Mouse (Mus musculus) liver, postnatal 0 days (tissue): Measurements from ENCODE around the gene Hnrnpll. TPM values are rescaled to one million over a fixed set of nuclear protein-coding genes. Genes with fewer than 3 reads are reported as not detected.
"Not testable (repeated sequence)": the region's sequence is repeated elsewhere in the genome, so short reads cannot be mapped to it uniquely, and the experiment has no call there.

Experiments
- ATAC-seq: fragments of 200-750 bp; cut with Nextera tagmentation; 2 replicates; pipeline ENCODE4 v1.8.0; 2017; ENCODE audit warnings: mild to moderate bottlenecking, moderate library complexity
- DNase-seq: peaks from one replicate; pipeline ENCODE4 v3.0.0-alpha.2; 2016
- H3K27ac ChIP-seq: fragments of 300-500 bp; sonication (generic); 2 replicates; pipeline ENCODE4 v1.5.1; 2014; ENCODE audit warnings: antibody characterized with exemption, moderate library complexity, mild to moderate bottlenecking, low read depth
- H3K27me3 ChIP-seq: fragments of 300-500 bp; sonication (generic); 2 replicates; pipeline ENCODE4 v1.6.1; 2014; ENCODE audit warnings: low read length, control low read depth, mixed read lengths; ENCODE audit not compliant: insufficient read depth
- H3K36me3 ChIP-seq: fragments of 300-500 bp; sonication (generic); replicated peaks from 2 replicates; pipeline ENCODE4 v1.6.1; 2014; ENCODE audit warnings: mild to moderate bottlenecking, control low read depth, low read length, moderate library complexity, mixed read lengths; ENCODE audit not compliant: insufficient read depth
- H3K4me1 ChIP-seq: fragments of 300-500 bp; sonication (generic); 2 replicates; pipeline ENCODE4 v1.6.1; 2014; ENCODE audit warnings: antibody characterized with exemption, mild to moderate bottlenecking, control low read depth; ENCODE audit not compliant: insufficient read depth
- H3K4me2 ChIP-seq: fragments of 300-500 bp; sonication (generic); 2 replicates; pipeline ENCODE4 v1.6.1; 2014; ENCODE audit warnings: low read depth, mild to moderate bottlenecking, low read length, moderate library complexity, mixed read lengths
- H3K4me3 ChIP-seq: fragments of 300-500 bp; sonication (generic); 2 replicates; pipeline ENCODE4 v1.5.1; 2014; ENCODE audit warnings: low read depth, low read length
- H3K9ac ChIP-seq: fragments of 300-500 bp; sonication (generic); replicated peaks from 2 replicates; pipeline ENCODE4 v1.6.1; 2014; ENCODE audit warnings: mild to moderate bottlenecking, moderate library complexity
- H3K9me3 ChIP-seq: fragments of 300-500 bp; sonication (generic); 2 replicates; pipeline ENCODE4 v1.6.1; 2016; ENCODE audit warnings: mild to moderate bottlenecking, control low read depth, low read length, mixed read lengths
- CTCF ChIP-seq: sonication (generic); IDR thresholded peaks from 2 replicates; pipeline ENCODE4 v1.5.1; 2016; ENCODE audit warnings: antibody characterized with exemption, low read depth
- EP300 ChIP-seq: IDR thresholded peaks from 2 replicates; pipeline ENCODE4 v1.6.1; 2016; ENCODE audit warnings: antibody characterized with exemption, low read depth, mild to moderate bottlenecking
- WGBS: fragments of 180-500 bp; shearing (Covaris S2); extraction: QIAGEN DNeasy Blood & Tissue Kit; methylation state at CpG from one replicate; pipeline ENCODE4 v1.1.7; 2014; ENCODE audit not compliant: insufficient replicate concordance; 5-methylcytosine and 5-hydroxymethylcytosine counted together
- polyA plus RNA-seq: library from polyadenylated mRNA; unstranded; fragments of >200 nt; fragmentation: Nextera tagmentation; extraction: Ambion mirVana; gene quantifications from 2 replicates; pipeline ENCODE4 v1.2.1, GENCODE M21; 2015

The Hnrnpll gene
- polyA plus RNA-seq, 1 experiment from 2014 or later, result 13.4 TPM

- H3K27me3 ChIP-seq, result no peaks in the 10 kb centered on the region
- H3K9ac ChIP-seq, result peak overlapping the region; percentile 44; the same call in 1 of the 2 replicates
- TF ChIP-seq CTCF, result peak; percentile 70
- no peak for TF ChIP-seq EP300
- 0 out of 2 replicates have a peak overlapping the region, but pooled peaks have one; percentile 12 for H3K4me3 ChIP-seq
- DNase-seq, result peak; percentile 59
- H3K36me3 ChIP-seq, result no peaks in the 10 kb centered on the region
- H3K4me2 ChIP-seq, result peak overlapping the region; percentile 60
- H3K4me1 ChIP-seq, result peaks cover 5% of the 10 kb centered on the region; the same call in 1 of the 2 replicates
- ATAC-seq, result peak; percentile 52; the same call in 1 of the 2 replicates
- H3K27ac ChIP-seq, result no peak overlapping the region
- no peaks in the 10 kb centered on the region for H3K9me3 ChIP-seq
- WGBS, result 19% methylated on average over 22 of the region's 22 CpGs
Observed at GRCm38 (mm10) chr17:80018976-80019541, 43.1 kb downstream of the Hnrnpll start.

- no peak overlapping the region for H3K4me3 ChIP-seq
- H3K4me1 ChIP-seq, result peaks cover 5% of the 10 kb centered on the region; the same call in 1 of the 2 replicates
- H3K27me3 ChIP-seq, result no peaks in the 10 kb centered on the region
- H3K36me3 ChIP-seq, result no peaks in the 10 kb centered on the region
- WGBS, result 48% methylated on average over 12 of the region's 12 CpGs
- no peaks in the 10 kb centered on the region for H3K9me3 ChIP-seq
- peak; percentile 11 for DNase-seq
- no peak for TF ChIP-seq CTCF
- no peak for TF ChIP-seq EP300
- peak overlapping the region; percentile 60; the same call in 1 of the 2 replicates for H3K4me2 ChIP-seq
- no peak for ATAC-seq
- H3K27ac ChIP-seq, result no peak overlapping the region
- no peak overlapping the region for H3K9ac ChIP-seq
Observed at GRCm38 (mm10) chr17:80018239-80018975, 43.7 kb downstream of the Hnrnpll start.

- H3K36me3 ChIP-seq, result no peaks in the 10 kb centered on the region
- H3K4me3 ChIP-seq, result no peak overlapping the region
- H3K27me3 ChIP-seq, result no peaks in the 10 kb centered on the region
- TF ChIP-seq CTCF (peak; percentile 95), EP300 (no peak)
- no peak overlapping the region for H3K27ac ChIP-seq
- DNase-seq (peak; percentile 73), ATAC-seq (peak; percentile 48)
- WGBS, result 40% methylated on average over 12 of the region's 12 CpGs
- H3K4me2 ChIP-seq, result no peak overlapping the region
- no peaks in the 10 kb centered on the region for H3K9me3 ChIP-seq
- H3K4me1 ChIP-seq, result peaks cover 5% of the 10 kb centered on the region; the same call in 1 of the 2 replicates
- no peak overlapping the region for H3K9ac ChIP-seq
Observed at GRCm38 (mm10) chr17:80017389-80017788, 44.7 kb downstream of the Hnrnpll start.

GRCm38 (mm10) chr17:80016400-80016799 lies 45.7 kb downstream of the Hnrnpll start:
- H3K27me3 ChIP-seq, H3K4me1 ChIP-seq, ATAC-seq, H3K36me3 ChIP-seq, H3K27ac ChIP-seq, H3K9ac ChIP-seq, H3K9me3 ChIP-seq, H3K4me3 ChIP-seq, DNase-seq, H3K4me2 ChIP-seq: not testable (repeated sequence)
- WGBS, result 74% methylated on average over 4 of the region's 4 CpGs

GRCm38 (mm10) chr17:80014361-80014809 lies 47.7 kb downstream of the Hnrnpll start:
- ATAC-seq (peak; percentile 75), DNase-seq (no peak)
- Histone ChIP-seq H3K27ac (no peak overlapping the region), H3K4me2 (peak overlapping the region; percentile 40), H3K36me3 (no peaks in the 10 kb centered on the region), H3K4me1 (peaks cover 5% of the 10 kb centered on the region; the same call in 1 of the 2 replicates), H3K27me3 (no peaks in the 10 kb centered on the region), H3K9me3 (no peaks in the 10 kb centered on the region), H3K9ac (no peak overlapping the region), H3K4me3 (no peak overlapping the region)
- 49% methylated on average over 8 of the region's 8 CpGs for WGBS
- peak; percentile 92 for TF ChIP-seq EP300
- TF ChIP-seq CTCF, result no peak

- DNase-seq, result no peak
- no peak for ATAC-seq
- H3K4me3 ChIP-seq, result no peak overlapping the region
- no peaks in the 10 kb centered on the region for H3K9me3 ChIP-seq
- H3K4me1 ChIP-seq, result 0 out of 2 replicates have a peak, but pooled peaks cover 9% of the 10 kb centered on the region
- no peaks in the 10 kb centered on the region for H3K36me3 ChIP-seq
- no peak overlapping the region for H3K9ac ChIP-seq
- H3K27me3 ChIP-seq, result no peaks in the 10 kb centered on the region
- H3K27ac ChIP-seq, result no peak overlapping the region
- 59% methylated on average over 15 of the region's 15 CpGs for WGBS
- no peak overlapping the region for H3K4me2 ChIP-seq
- TF ChIP-seq EP300 (no peak), CTCF (no peak)
Observed at GRCm38 (mm10) chr17:80009926-80010325, 52.2 kb downstream of the Hnrnpll start.
